Mouse (Mus musculus) adipocyte (in vitro differentiated cells): Measurements from ENCODE around the gene Dhx16.
"Not testable (repeated sequence)": the region's sequence is repeated elsewhere in the genome, so short reads cannot be mapped to it uniquely, and the experiment has no call there.

ENCODE experiments used
- DNase-seq: peaks from one replicate; pipeline ENCODE4 v3.0.0-alpha.2; 2016; ENCODE audit warnings: low spot score

Dhx16 gene

GRCm38 (mm10) chr17:35879245-35880057 is at the start of gene Dhx16:
Gene Dhx16, plus strand, starts transcription at chr17:35879819.
- peak; percentile 97 for DNase-seq

DNA sequence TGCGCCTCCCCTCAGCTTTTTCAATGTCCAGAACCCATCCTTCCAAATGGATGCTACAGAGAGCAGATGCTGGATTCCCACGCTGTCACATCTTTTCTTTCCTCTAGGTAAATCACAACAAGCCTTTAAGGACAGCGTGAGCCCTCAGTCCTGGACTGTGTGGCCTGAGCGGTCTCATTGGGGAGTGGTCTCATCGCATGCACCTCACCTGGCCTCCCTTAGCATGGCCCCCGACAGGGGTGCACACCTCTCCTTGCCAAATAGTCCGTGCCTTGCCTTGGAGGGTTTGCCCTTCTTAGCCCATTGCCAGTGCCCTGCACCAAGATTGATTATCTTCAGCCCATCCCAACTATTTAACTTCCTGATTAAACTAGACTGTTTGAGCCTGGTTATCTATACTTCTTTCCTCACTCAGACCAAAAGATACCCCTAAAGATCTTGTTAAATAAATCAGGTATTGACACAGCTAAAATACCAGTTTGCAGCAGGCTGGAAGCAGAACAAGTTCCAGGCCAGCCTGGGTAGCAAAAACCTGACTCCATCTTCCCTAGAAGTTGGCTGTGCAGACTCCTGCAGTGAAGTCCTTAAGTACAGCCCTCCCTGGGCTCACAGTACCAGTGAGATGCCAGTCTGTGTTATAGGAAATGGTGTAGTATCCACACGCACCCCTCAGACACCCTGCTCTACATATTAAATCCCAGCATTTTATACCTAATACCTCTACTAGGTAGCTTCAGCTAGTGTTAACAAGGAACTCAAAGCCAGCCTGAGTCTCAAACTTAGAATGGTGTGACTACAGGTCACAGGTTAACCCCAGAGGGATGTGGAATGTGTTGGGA is 47.0 kb upstream of the Dhx16 start:
- DNase-seq, result no peak

DNA sequence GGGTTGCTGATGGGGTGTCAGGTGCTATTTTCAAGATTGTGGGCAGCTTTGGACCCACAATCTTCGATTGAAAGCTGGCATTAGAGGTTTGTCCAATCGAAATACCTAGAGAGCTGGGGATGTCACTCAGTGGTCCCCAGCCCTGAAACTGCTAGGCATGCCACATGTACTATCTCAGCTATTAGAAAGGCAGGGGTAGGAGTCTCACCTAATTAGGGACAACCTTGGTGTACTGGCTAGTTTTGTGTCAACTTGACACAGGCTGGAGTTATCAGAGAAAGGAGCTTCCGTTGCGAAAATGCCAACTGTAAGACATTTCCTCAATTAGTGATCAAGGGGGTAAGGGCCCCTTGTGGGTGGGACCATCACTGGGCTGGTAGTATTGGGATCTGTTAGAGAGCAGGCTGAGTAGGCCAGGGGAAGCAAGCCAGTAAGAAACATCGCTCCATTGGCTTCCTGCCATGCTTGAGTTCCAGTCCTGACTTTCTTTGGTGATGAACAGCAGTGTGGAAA is 46.3 kb upstream of the Dhx16 start:
- peak; percentile 64 for DNase-seq

- DNase-seq, result no peak
Measured at GRCm38 (mm10) chr17:35833894-35834293, 45.7 kb upstream of the Dhx16 start.

- DNase-seq, result peak; percentile 54
Measured at GRCm38 (mm10) chr17:35834696-35835422, 44.8 kb upstream of the Dhx16 start.

GRCm38 (mm10) chr17:35835424-35836140 is 44.0 kb upstream of the Dhx16 start:
- DNase-seq, result peak; percentile 68

DNA sequence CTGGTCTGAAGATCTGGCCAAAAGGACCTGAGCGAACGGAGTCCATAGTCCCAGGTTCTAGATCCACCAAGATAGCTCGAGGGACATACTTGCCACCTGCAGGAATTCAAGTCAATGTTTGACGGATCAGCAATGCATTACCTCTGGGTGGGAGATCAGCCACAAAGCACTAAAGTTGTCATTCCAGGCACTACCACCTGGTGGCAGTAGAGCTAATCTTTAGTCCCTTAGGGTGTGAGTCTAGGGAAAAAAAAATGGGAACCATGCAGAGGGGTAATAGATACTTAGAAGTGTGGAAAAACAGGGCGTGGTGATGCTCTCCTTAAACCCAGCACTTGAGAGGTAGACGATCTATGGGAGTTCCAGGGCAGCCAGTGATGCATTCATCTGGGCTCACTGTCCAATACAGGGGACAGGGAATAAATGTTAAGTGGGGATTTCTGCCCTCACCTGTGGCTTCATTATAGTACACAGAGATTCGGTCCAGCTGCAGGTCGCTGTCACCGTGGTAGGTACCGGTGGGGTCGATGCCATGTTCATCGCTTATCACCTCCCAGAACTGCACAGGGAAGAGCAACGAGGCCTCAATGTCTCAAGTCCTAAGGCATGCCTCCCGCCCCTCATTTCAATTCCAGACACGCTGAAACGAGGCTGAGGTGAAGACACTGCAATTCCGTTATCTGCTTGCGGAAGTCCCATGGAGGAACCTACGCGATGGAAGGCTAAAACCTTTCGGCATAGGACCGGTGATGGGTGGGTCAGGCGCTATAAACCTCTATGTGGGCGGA is 43.2 kb upstream of the Dhx16 start:
- DNase-seq, result peak; percentile 95

- DNase-seq, result peak; percentile 52
Measured at GRCm38 (mm10) chr17:35836991-35837422, 42.6 kb upstream of the Dhx16 start.

GRCm38 (mm10) chr17:35837487-35837886 is 42.1 kb upstream of the Dhx16 start:
- peak; percentile 54 for DNase-seq

DNA sequence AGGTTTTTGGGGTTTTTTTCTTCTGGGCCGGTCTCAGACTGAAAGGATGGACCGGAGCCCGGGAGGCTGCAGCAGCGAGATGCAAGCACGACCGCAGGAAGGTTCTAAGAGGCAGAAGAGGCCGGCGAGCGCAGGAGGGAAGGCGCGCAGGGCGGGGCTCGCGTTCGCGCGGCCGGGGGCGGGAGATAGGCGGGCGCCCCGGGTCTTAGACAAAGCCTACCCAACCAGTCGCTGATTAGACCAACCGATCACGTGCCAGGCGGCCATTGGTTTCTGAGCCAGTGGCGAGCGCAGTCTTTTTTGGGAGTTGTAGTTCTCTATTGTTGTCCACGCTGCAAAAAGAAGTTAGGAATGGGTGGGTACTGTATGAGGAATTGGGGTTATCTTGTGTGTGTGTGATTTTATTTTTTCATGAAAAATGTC is 41.5 kb upstream of the Dhx16 start, which contains the start of gene Tubb5:
Gene Tubb5, minus strand, starts transcription at position 185 of the 423 bp plus-strand sequence.
- DNase-seq, result peak; percentile 97

DNA sequence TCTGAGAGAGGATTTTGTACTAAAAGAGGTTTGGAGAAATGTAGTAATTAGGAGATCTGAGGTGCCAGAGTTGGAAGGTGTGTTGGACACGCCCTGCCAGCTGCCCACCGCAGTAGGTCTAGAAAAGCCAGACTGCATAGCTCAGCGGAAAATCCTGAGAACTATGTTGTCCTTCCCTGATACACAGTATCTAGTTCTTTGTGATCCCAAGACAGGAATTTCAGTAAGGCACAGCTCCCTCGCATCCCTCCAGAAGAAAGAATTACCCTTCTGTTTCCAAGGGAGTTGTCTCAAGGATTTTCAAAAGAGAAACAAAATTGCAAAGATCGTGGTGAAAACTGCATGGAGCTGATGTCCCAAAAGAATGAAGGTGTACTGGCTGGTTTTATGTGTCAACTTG is 41.0 kb upstream of the Dhx16 start:
- DNase-seq, result no peak

DNA sequence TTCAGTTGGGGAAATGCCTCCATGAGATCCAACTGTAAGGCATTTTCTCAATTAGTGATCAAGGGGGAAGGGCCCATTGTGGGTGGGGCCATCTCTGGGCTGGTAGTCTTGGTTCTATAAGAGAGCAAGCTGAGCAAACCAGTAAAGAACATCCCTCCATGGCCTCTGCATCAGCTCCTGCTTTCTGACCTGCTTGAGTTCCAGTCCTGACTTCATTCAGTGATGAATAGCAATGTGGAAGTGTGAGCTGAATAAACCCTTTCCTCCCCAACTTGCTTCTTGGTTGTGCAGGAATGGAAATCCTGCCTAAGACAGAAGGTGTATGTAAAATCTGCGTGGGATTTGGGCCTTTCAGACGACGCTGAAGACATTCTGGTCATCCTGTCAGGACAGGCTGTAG is 40.6 kb upstream of the Dhx16 start:
- not testable (repeated sequence) for DNase-seq

DNA sequence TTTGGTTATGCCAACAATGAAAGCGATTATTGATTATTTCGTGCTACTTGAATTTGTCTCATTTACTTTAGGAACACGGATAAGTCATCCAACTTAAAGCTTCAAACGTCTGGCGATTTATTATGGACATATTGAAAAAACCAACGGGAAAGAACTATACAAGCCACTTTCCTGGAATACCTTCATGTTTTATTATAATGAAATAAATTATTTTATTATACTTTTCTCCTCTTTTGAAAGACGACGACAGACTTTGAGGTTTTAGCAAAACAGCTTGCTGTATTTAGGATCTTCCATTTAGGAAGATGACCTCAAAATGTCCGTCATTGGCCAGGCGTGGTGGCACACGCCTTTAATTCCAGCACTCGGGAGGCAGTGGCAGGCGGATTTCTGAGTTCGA is 39.1 kb upstream of the Dhx16 start:
- no peak for DNase-seq

DNA sequence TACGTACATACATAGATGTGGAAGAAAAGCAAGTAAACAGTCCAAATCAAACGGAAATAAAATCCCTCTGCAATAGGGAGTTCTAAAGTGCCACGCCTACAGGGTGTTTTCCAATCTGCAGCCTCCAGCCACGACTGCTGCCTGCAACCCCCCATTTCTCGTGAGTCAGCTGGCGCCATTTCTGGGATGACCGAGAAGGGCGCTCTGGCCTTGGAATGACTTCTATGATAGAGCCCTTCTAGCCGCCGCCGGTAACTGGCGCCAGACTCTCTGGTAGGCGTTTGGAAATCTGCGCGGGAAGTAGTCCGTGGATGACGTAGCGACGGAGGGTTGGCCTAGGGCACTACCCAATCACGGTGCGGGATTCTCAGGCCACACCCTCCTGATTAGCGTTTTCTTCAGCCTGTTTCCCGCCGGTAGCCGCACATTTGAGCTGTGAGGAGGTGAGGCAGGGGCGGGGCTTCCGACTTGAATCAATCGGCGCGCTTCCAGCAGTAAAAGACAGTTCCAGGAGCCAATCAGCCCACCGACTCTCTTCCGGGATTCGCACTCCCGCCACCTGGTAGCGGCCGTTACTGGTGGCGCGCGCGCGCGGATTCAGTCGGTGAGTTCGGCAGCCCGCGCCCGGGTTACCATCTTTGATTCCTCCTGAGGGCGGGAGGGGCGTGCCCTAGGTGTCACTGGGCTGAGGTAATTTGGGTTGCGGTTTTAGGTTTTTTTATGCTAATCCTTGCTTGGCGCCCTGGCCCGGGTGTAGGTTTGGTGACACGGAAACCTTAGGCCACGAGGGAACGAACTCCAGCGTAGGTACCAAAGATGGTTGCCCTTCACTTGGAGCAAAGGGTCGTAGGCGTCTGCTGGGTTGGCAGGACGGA is 38.3 kb upstream of the Dhx16 start, which contains the start of gene Mdc1:
Gene Mdc1, plus strand, starts transcription at position 440 of the 875 bp plus-strand sequence.
- DNase-seq, result peak; percentile 100

GRCm38 (mm10) chr17:35842006-35842405 is 37.6 kb upstream of the Dhx16 start:
- DNase-seq, result no peak

GRCm38 (mm10) chr17:35843514-35843913 is 36.1 kb upstream of the Dhx16 start:
- DNase-seq, result no peak

DNA sequence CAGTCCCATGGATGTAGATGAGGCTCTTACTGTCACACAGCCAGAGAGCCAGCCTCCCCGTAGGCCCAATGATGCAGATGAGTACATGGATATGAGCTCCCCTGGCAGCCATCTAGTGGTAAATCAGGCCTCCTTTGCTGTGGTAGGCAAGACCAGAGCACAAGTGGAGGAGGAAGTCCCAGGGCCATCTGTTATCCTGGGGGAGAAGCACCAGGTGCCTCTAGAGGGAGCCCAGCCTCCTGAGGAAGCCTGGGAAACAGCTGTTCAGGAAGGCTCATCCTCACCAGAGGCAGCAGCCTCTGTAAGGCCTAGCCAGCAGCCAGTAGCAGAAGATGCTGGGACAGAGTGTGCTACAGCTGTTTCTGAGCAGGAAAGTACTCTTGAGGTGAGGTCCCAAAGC is 31.5 kb upstream of the Dhx16 start:
- no peak for DNase-seq

DNA sequence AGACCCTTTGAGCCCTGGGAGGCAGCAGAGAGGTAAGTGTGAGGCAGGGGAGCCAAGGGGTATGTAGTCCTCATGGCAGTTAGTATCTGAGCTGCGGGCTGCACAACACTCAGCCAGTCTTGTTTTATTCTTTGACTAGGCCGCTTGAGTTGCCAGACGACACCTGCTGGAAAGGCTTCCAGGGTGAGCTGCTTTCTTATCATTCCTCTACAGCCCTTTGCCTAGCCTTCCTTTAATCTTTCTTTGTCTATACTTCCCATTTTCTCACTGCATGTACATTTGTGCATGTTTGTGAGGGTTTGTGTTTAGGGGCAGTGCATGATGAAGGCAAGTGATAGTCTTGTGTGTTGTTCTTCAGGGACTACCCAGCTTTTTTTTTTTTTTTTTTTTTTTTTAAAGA is 28.6 kb upstream of the Dhx16 start:
- DNase-seq, result no peak

- DNase-seq, result no peak
Measured at GRCm38 (mm10) chr17:35859371-35859770, 20.2 kb upstream of the Dhx16 start.
